Mouse (Mus musculus) ES-Bruce4 (cell line): ENCODE measurements at regions not wholly inside any gene's neighbourhood (a gene's known extent, or its start where the extent isn't known, plus 50 kb on each side); places are given as distances from the start of the nearest gene placed in this dataset.
"Not testable (repeated sequence)": the region's sequence is repeated elsewhere in the genome, so short reads cannot be mapped to it uniquely, and the experiment has no call there.

ENCODE experiments used
- CTCF ChIP-seq: IDR thresholded peaks from one replicate; pipeline ENCODE4 v1.8.1; 2011; ENCODE audit warnings: low read depth, low read length
- EP300 ChIP-seq: IDR thresholded peaks from 2 replicates; pipeline ENCODE4 v1.6.1; 2011; ENCODE audit warnings: low read depth, low read length; ENCODE audit not compliant: insufficient read depth
- POLR2A ChIP-seq: IDR thresholded peaks from one replicate; pipeline ENCODE4 v1.8.1; 2011; ENCODE audit warnings: low read length; ENCODE audit not compliant: insufficient read depth

GRCm38 (mm10) chr8:99604327-99604726, 188.1 kb upstream of the Cdh8 start:
- TF ChIP-seq CTCF, EP300, POLR2A: not testable (repeated sequence)
